ENCODE assay signal across 9 mouse cellular contexts in the genomic region with DNA sequence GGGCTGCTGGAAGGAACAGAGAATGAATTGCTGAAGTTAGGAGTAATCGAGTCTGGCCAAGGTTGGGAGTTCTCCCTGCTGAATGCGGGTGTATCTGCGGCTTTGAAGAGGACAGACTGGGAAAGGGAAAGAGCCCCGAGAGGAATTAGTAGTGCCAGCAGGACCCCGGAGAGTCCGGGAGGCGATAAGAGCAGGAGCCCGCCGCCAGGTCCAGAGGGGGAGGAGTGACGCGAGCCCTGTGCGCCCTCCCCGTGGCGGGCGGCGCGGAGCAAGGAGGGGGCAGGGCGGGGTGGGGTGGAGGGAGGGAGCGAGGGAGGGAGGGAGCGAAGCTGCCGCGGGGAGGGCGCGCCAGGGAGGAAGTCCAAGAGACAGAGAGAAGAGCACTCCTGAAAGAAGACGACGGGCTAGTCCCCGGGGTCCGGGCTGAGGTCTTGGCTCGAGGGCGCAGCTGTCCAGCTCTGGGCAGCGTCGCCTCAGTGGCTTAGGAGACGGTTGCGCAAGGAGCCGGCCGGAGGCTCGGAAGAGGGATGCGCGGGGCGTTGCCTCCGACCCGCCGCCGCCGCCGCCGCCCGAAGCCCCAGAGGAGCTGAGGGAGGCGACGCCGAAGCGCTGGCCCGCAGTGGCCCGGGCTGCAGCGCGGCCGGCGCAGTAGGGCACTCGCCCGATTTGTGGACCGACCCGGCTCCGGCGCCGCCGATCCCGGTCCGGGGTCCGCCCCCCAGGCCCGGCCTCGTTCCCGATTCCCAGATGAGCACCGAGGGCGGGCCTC. TPM values are rescaled to one million over a fixed set of nuclear protein-coding genes. Genes with fewer than 3 reads are reported as not detected.
DNase-seq lines count a peak whose midpoint lies in the region; ATAC-seq and TF ChIP-seq lines count a peak whose summit lies in the region.
"Had no signal": no experiment of that assay in that cellular context is flagged by ENCODE, and none has a peak within 500 bp of the region (broad histone marks: within the 10 kb centered on the region; RNA-seq: fewer than 3 reads in every experiment).

A gene (plus strand): TSS at position 484 of the 769 bp plus-strand sequence.

- H3K4me3 ChIP-seq in brown adipose tissue, adult 24 weeks (ENCODE audit: insufficient read depth, low read depth, low read length) = peak within 1 kb of the TSS; percentile 32
- H3K4me3 ChIP-seq in heart, embryonic 13.5 days = peak within 1 kb of the TSS; percentile 60
- H3K4me3 ChIP-seq in liver, embryonic 14.5 days (ENCODE audit: insufficient read depth in 1 of 2, low read depth in 2 of 2, low read length in 2 of 2) = peak within 1 kb of the TSS in 1 of 2 experiments; percentile 13; a peak in 1 of 4 replicates
- peak within 1 kb of the TSS; percentile 42 for H3K4me3 ChIP-seq in neural tube, embryonic 13.5 days

- H3K9ac ChIP-seq in heart, embryonic 13.5 days = peak within 1 kb of the TSS; percentile 68
- no peak within 1 kb of the TSS for H3K9ac ChIP-seq in liver, embryonic 14.5 days (replicated peaks)
- peak within 1 kb of the TSS; percentile 59 for H3K9ac ChIP-seq in neural tube, embryonic 13.5 days

- no peak for ATAC-seq in heart, embryonic 13.5 days (ENCODE audit: extremely low read depth, insufficient number of reproducible peaks, low FRiP score, low TSS enrichment)
- ATAC-seq in liver, embryonic 14.5 days (ENCODE audit: insufficient read depth) = no peak
- ATAC-seq in neural tube, embryonic 13.5 days (ENCODE audit: low read depth) = peak; percentile 24; the same call in 1 of the 2 replicates

- H3K4me2 ChIP-seq in heart, embryonic 13.5 days = peak within 1 kb of the TSS; percentile 91
- peak within 1 kb of the TSS; percentile 27 for H3K4me2 ChIP-seq in liver, embryonic 14.5 days (ENCODE audit: low read depth)
- peak within 1 kb of the TSS; percentile 59 for H3K4me2 ChIP-seq in neural tube, embryonic 13.5 days

- no peaks in the 10 kb centered on the region for H3K9me3 ChIP-seq in heart, embryonic 13.5 days
- H3K9me3 ChIP-seq in liver, embryonic 14.5 days (ENCODE audit: control insufficient read depth, low read length) = no peaks in the 10 kb centered on the region
- H3K9me3 ChIP-seq in neural tube, embryonic 13.5 days = no peaks in the 10 kb centered on the region

- no peak for TF ChIP-seq CTCF in liver, embryonic 14.5 days (IDR thresholded peaks at IDR 0.05; ENCODE audit: low read depth)

- no peak for TF ChIP-seq EP300 in liver, embryonic 14.5 days (IDR thresholded peaks at IDR 0.05; ENCODE audit: low read depth)

- peaks cover 100% of the 10 kb centered on the region for H3K27me3 ChIP-seq in heart, embryonic 13.5 days (replicated peaks)
- peaks cover 97% of the 10 kb centered on the region for H3K27me3 ChIP-seq in liver, embryonic 14.5 days (ENCODE audit: control insufficient read depth, insufficient read depth, low read length)
- peaks cover 100% of the 10 kb centered on the region for H3K27me3 ChIP-seq in neural tube, embryonic 13.5 days

- 2% methylated on average over 47 of the region's 74 CpGs for whole genome bisulfite sequencing in heart, embryonic 13.5 days
- WGBS in liver, embryonic 14.5 days (ENCODE audit: insufficient replicate concordance) = under 1% methylated on average over 59 of the region's 74 CpGs
- under 1% methylated on average over 70 of the region's 74 CpGs for WGBS in neural tube, embryonic 13.5 days

- peak; percentile 91 for DNase-seq in heart, adult 11 months
- no peak for DNase-seq in heart, postnatal 25 days (ENCODE audit: low spot score)
- no peak for DNase-seq in liver, embryonic 14.5 days (ENCODE audit: low read depth in 3 of 3, low spot score in 3 of 3)
- no peak for DNase-seq in thymus, adult 18-20 months
- DNase-seq in left cerebral cortex, adult 9 months (ENCODE audit: low spot score in 2 of 2) = no peak

- H3K27ac ChIP-seq in brown adipose tissue, adult 24 weeks (replicated peaks; ENCODE audit: low read depth, low read length) = no peak within 1 kb of the TSS
- H3K27ac ChIP-seq in heart, embryonic 13.5 days (replicated peaks) = no peak within 1 kb of the TSS
- H3K27ac ChIP-seq in liver, embryonic 14.5 days = no peak within 1 kb of the TSS
- H3K27ac ChIP-seq in neural tube, embryonic 13.5 days (replicated peaks) = peak within 1 kb of the TSS; percentile 67

- H3K36me3 ChIP-seq in heart, embryonic 13.5 days = no peaks in the 10 kb centered on the region
- no peaks in the 10 kb centered on the region for H3K36me3 ChIP-seq in liver, embryonic 14.5 days (replicated peaks; ENCODE audit: control insufficient read depth, insufficient read depth, low read depth)
- H3K36me3 ChIP-seq in neural tube, embryonic 13.5 days = no peaks in the 10 kb centered on the region
- H3K36me3 ChIP-seq: G1E had no signal

- no peaks in the 10 kb centered on the region for H3K4me1 ChIP-seq in brown adipose tissue, adult 24 weeks (ENCODE audit: control insufficient read depth, insufficient read depth, insufficient read length, low read length)
- peaks cover 44% of the 10 kb centered on the region for H3K4me1 ChIP-seq in heart, embryonic 13.5 days
- H3K4me1 ChIP-seq in liver, embryonic 14.5 days (replicated peaks; ENCODE audit: control insufficient read depth in 2 of 2, insufficient read depth in 2 of 2, low read length in 1 of 2) = no peaks in the 10 kb centered on the region
- peaks cover 44% of the 10 kb centered on the region for H3K4me1 ChIP-seq in neural tube, embryonic 13.5 days (replicated peaks)

- intact Hi-C loops in heart, postnatal 25 days (cut with DNase I) = no loop called here

RNA-seq across cellular contexts. Expression of the gene that starts here (rescaled TPM):
- total RNA-seq in heart, postnatal 25 days (2021) = under 1 TPM in 1 of 2 experiments, not detected in 1; 0.18 TPM
- not detected in 2 replicates for polyA plus RNA-seq in brown adipose tissue, adult 24 weeks (2012; ENCODE audit: insufficient read depth, insufficient read length, missing spikeins)
- polyA plus RNA-seq in heart, embryonic 13.5 days (2015; fragmentation: Nextera tagmentation; extraction: Ambion mirVana) = 1.0 and 1.1 TPM in 2 replicates
- polyA plus RNA-seq in liver, embryonic 14.5 days (2012; rRNA removed) = 0.09 and 0.12 TPM in 2 replicates
- polyA plus RNA-seq in liver, embryonic 14.5 days (2014; fragmentation: Nextera tagmentation; extraction: Ambion mirVana) = not detected in 2 replicates
- polyA plus RNA-seq in neural tube, embryonic 13.5 days (2015; fragmentation: Nextera tagmentation; extraction: Ambion mirVana) = 5.0 and 5.5 TPM in 2 replicates
- polyA plus RNA-seq: G1E had no signal

Comparison
In these comparisons a context has a peak if more than half of its experiments do, and no peak if none do; other contexts are left out.
1. H3K4me2 ChIP-seq: peak in every context shown above with its lines; median percentile 91 in heart, embryonic 13.5 days; 59 in neural tube, embryonic 13.5 days; 27 in liver, embryonic 14.5 days.